Mouse (Mus musculus) cerebellum, adult 2 months (tissue): Measurements from ENCODE around the gene Setdb1. TPM values are rescaled to one million over a fixed set of nuclear protein-coding genes. Genes with fewer than 3 reads are reported as not detected.
"Not testable (repeated sequence)": the region's sequence is repeated elsewhere in the genome, so short reads cannot be mapped to it uniquely, and the experiment has no call there.

Experiments used
- DNase-seq, 2 experiments: peaks; one replicate each; pipeline ENCODE4 v3.0.0; 2021
- H3K27ac ChIP-seq: fragments of 200-500 bp; 2 replicates; pipeline ENCODE4 v1.5.1; 2012; ENCODE audit warnings: low read length, control low read depth, inconsistent platforms; ENCODE audit not compliant: insufficient read depth
- H3K27me3 ChIP-seq: fragments of 200-500 bp; 2 replicates; pipeline ENCODE4 v1.6.1; 2012; ENCODE audit warnings: inconsistent platforms, mild to moderate bottlenecking, low read length, moderate library complexity; ENCODE audit not compliant: control insufficient read depth, insufficient read depth
- H3K4me1 ChIP-seq: fragments of 200-500 bp; 2 replicates; pipeline ENCODE4 v1.6.1; 2011; ENCODE audit warnings: low read length; ENCODE audit not compliant: control insufficient read depth, insufficient read depth
- H3K4me3 ChIP-seq: fragments of 200-500 bp; replicated peaks from 2 replicates; pipeline ENCODE3; 2011; ENCODE audit warnings: mild to moderate bottlenecking, low read depth, low read length, control low read depth; ENCODE audit not compliant: insufficient read depth
- CTCF ChIP-seq: fragments of 200-500 bp; IDR thresholded peaks from 2 replicates; pipeline ENCODE4 v1.5.1; 2011; ENCODE audit warnings: low read depth, mild to moderate bottlenecking, control low read depth, low read length, moderate library complexity, borderline replicate concordance; ENCODE audit not compliant: insufficient read depth
- POLR2A ChIP-seq: fragments of 200-500 bp; IDR thresholded peaks from 2 replicates; pipeline ENCODE4 v1.6.1; 2011; ENCODE audit warnings: low read length, control low read depth, borderline replicate concordance; ENCODE audit not compliant: insufficient read depth
- WGBS: fragments of 180-500 bp; shearing (Covaris S2); methylation state at CpG from one replicate; pipeline ENCODE4 v1.1.7; 2018; 5-methylcytosine and 5-hydroxymethylcytosine counted together
- polyA plus RNA-seq: library from polyadenylated mRNA; depleted of rRNA; stranded (reverse); fragments of >200 nt; gene quantifications from 2 replicates; pipeline ENCODE4 v1.2.3, GENCODE M21; 2012; rRNA removed

Gene Setdb1
- polyA plus RNA-seq, result 36.5 and 38.0 TPM in 2 replicates

GRCm38 (mm10) chr3:95356701-95357449 is at the start of gene Setdb1:
Gene Setdb1 (minus strand): TSS chr3:95357202.
- H3K4me1 ChIP-seq, H3K27ac ChIP-seq, H3K27me3 ChIP-seq: not testable (repeated sequence)
- WGBS, result 1% methylated on average over 31 of the region's 57 CpGs
- DNase-seq, result peak; percentile 96
- peak within 1 kb of the TSS; percentile 77 for H3K4me3 ChIP-seq

- no peaks in the 10 kb centered on the region for H3K27me3 ChIP-seq
- WGBS, result 92% methylated on average over 3 of the region's 3 CpGs
- H3K27ac ChIP-seq, result no peak within 1 kb of the TSS
- no peak for DNase-seq
- H3K4me1 ChIP-seq, result no peaks in the 10 kb centered on the region
- H3K4me3 ChIP-seq, result no peak within 1 kb of the TSS
- no peak for TF ChIP-seq CTCF
- no peak for TF ChIP-seq POLR2A
Measured at GRCm38 (mm10) chr3:95402741-95403140, 45.7 kb upstream of the Setdb1 start, which contains the start of gene 4930558C23Rik. Gene 4930558C23Rik (minus strand): TSS chr3:95402841.

- Histone ChIP-seq H3K27ac (no peak overlapping the region), H3K4me1 (no peaks in the 10 kb centered on the region), H3K4me3 (no peak overlapping the region), H3K27me3 (no peaks in the 10 kb centered on the region)
- no peak for DNase-seq
- WGBS, result 71% methylated on average over 4 of the region's 4 CpGs
- TF ChIP-seq CTCF, result no peak; the same call in 1 of the 2 replicates
- no peak for TF ChIP-seq POLR2A
Measured at GRCm38 (mm10) chr3:95394385-95394784, 37.4 kb upstream of the Setdb1 start.

GRCm38 (mm10) chr3:95385401-95386075 is 28.5 kb upstream of the Setdb1 start:
- Histone ChIP-seq H3K4me3 (no peak overlapping the region), H3K27me3 (no peaks in the 10 kb centered on the region), H3K27ac (no peak overlapping the region), H3K4me1 (no peaks in the 10 kb centered on the region)
- DNase-seq, result no peak
- TF ChIP-seq CTCF (no peak), POLR2A (no peak)
- 84% methylated on average over 5 of the region's 5 CpGs for whole genome bisulfite sequencing

GRCm38 (mm10) chr3:95373208-95373607 is 16.2 kb upstream of the Setdb1 start:
- Histone ChIP-seq H3K4me1 (no peaks in the 10 kb centered on the region), H3K4me3 (no peak overlapping the region), H3K27ac (no peak overlapping the region), H3K27me3 (no peaks in the 10 kb centered on the region)
- TF ChIP-seq CTCF, result no peak
- TF ChIP-seq POLR2A, result no peak
- WGBS, result 83% methylated on average over 10 of the region's 10 CpGs
- no peak for DNase-seq

GRCm38 (mm10) chr3:95370101-95370500 is 13.1 kb upstream of the Setdb1 start:
- DNase-seq, result no peak
- TF ChIP-seq POLR2A (no peak), CTCF (no peak)
- H3K27me3 ChIP-seq, result no peaks in the 10 kb centered on the region
- no peak overlapping the region for H3K4me3 ChIP-seq
- H3K27ac ChIP-seq, result no peak overlapping the region
- no peaks in the 10 kb centered on the region for H3K4me1 ChIP-seq

- not testable (repeated sequence) for DNase-seq, H3K4me1 ChIP-seq, H3K27ac ChIP-seq, H3K4me3 ChIP-seq, H3K27me3 ChIP-seq
- WGBS, result 88% methylated on average over 3 of the region's 3 CpGs
Measured at GRCm38 (mm10) chr3:95360276-95360675, 3.3 kb upstream of the Setdb1 start.

GRCm38 (mm10) chr3:95357746-95358145 is 744 bp upstream of the Setdb1 start:
- no peak for DNase-seq
- Histone ChIP-seq H3K4me3 (no peak overlapping the region), H3K4me1 (no peaks in the 10 kb centered on the region), H3K27me3 (no peaks in the 10 kb centered on the region), H3K27ac (no peak overlapping the region)
- TF ChIP-seq CTCF, result no peak
- no peak for TF ChIP-seq POLR2A
- 97% methylated on average over 2 of the region's 2 CpGs for WGBS

GRCm38 (mm10) chr3:95355911-95356544 is 974 bp downstream of the Setdb1 start:
- not testable (repeated sequence) for H3K4me3 ChIP-seq, H3K27ac ChIP-seq, H3K27me3 ChIP-seq, H3K4me1 ChIP-seq
- 28% methylated on average over 13 of the region's 19 CpGs for WGBS
- peak in 1 of 2 experiments; percentile 18 for DNase-seq
